ENCODE assay signal across 8 mouse cellular contexts in the genomic region with DNA sequence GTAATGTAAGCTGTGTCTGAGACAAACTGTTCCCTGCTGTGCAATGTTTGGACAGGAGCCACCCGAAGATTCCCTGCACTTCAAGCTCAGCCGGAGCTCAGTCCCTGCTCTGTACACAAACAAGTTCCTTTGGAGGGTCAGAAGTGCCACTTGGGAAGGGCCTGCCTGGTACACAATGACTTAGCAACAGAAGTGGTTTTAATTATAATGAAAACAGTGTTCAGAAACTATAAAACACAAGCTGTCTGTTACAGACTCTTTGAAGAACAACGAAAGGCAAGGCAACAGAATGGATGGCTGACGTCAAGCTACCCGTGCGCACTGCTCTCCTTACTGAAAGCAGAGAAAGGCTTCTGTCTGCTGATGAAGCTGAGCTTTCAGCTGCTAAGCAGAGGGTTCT.
DNase-seq lines count a peak whose midpoint lies in the region; ATAC-seq lines count a peak whose summit lies in the region.
"Had no signal": no experiment of that assay in that cellular context is flagged by ENCODE, and none has a peak within 500 bp of the region (broad histone marks: within the 10 kb centered on the region; RNA-seq: fewer than 3 reads in every experiment).

No protein-coding gene starts in this region.

- peak; percentile 16 for DNase-seq in adrenal gland, adult 8-10 months
- peak; percentile 31 to 48 for DNase-seq in cerebellum, postnatal 25 days
- DNase-seq in layer of hippocampus, adult 18-20 months (ENCODE audit: low spot score in 2 of 2) = peak; percentile 60 to 72
- peak; percentile 70 for DNase-seq in lung, postnatal 10 days
- DNase-seq in right cerebral cortex, postnatal 4 days = peak; percentile 21
- DNase-seq in thymus, postnatal 14 days = no peak

- ATAC-seq in heart, embryonic 13.5 days (ENCODE audit: extremely low read depth, insufficient number of reproducible peaks, low FRiP score, low TSS enrichment) = no peak

- no peaks in the 10 kb centered on the region for H3K9me3 ChIP-seq in heart, embryonic 13.5 days

- WGBS in heart, embryonic 13.5 days = 23% methylated on average over 6 of the region's 6 CpGs

- H3K4me3 ChIP-seq in heart, embryonic 13.5 days = peak overlapping the region; percentile 29

- H3K27me3 ChIP-seq in heart, embryonic 13.5 days (replicated peaks) = no peaks in the 10 kb centered on the region

- no peaks in the 10 kb centered on the region for H3K36me3 ChIP-seq in heart, embryonic 13.5 days

- peak overlapping the region; percentile 57 for H3K4me2 ChIP-seq in heart, embryonic 13.5 days

- peaks cover 31% of the 10 kb centered on the region for H3K4me1 ChIP-seq in heart, embryonic 13.5 days

- H3K9ac ChIP-seq in heart, embryonic 13.5 days = peak overlapping the region; percentile 62; the same call in 1 of the 2 replicates
- H3K9ac ChIP-seq: liver, embryonic 14.5 days had no signal

- H3K27ac ChIP-seq in heart, embryonic 13.5 days (replicated peaks) = peak overlapping the region; percentile 26
- H3K27ac ChIP-seq: liver, embryonic 14.5 days had no signal
